Mouse (Mus musculus) R1 (cell line): ENCODE measurements around the gene Epb41l4b.

Source experiments
- DNase-seq: peaks from one replicate; pipeline ENCODE4 v3.0.0-alpha.2; 2018; ENCODE audit warnings: low read depth, low spot score

Gene Epb41l4b

DNA sequence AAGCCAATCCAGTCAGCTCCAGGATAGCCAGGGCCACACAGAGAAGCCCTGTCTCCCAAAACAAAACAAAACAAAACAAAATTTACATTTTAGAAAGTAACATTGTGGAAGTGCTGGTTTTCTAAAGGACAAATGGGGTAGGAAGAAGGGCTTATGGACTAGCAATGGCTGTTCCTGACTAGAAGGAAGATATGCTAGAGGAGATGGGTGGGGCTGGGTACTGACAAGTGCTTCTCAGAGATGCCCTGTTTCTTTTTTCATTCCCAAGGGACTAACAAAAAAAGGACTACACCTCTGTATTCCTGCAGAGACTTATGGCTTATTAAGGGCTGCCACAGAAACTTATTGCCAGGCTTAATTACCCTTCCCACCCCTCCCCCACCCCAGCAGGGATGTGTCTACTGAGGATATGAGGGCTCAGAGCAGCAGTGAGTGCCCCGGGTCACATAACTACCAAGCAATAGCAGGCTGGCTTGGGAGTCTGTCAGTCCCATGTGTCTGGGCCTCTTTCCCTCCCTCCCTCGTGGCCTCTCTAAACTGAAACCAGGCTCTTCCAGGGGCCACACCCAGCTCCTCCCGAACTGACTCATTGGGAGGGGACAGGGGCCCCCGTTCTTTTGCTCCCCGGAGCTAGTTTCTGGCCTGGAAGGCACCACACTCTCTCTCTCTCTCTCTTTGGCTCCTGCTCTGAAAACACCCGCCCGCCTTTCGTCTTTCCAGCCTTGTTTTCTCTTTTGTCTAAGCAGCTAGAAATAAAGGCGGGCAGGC lies 10.0 kb upstream of the Epb41l4b start:
- DNase-seq, result no peak

DNA sequence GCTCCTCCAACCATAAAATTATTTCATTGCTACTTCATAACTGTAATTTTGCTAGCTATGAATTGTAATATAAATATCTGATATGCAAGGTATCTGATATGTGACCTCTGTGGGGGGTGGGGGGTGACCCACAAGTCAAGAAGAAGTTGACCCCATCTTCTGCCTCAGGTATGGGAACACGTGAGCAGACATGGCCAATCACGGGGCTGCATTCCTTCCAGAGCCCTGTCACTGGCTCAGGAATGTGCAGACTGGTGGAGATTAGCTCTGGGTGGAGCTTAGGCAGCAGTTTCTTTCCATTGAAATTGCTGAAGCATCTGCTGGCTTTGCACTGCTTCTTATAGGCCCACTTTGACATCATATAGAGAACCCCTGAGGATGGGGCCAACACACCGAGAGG lies 4.9 kb upstream of the Epb41l4b start:
- DNase-seq, result peak; percentile 63

DNA sequence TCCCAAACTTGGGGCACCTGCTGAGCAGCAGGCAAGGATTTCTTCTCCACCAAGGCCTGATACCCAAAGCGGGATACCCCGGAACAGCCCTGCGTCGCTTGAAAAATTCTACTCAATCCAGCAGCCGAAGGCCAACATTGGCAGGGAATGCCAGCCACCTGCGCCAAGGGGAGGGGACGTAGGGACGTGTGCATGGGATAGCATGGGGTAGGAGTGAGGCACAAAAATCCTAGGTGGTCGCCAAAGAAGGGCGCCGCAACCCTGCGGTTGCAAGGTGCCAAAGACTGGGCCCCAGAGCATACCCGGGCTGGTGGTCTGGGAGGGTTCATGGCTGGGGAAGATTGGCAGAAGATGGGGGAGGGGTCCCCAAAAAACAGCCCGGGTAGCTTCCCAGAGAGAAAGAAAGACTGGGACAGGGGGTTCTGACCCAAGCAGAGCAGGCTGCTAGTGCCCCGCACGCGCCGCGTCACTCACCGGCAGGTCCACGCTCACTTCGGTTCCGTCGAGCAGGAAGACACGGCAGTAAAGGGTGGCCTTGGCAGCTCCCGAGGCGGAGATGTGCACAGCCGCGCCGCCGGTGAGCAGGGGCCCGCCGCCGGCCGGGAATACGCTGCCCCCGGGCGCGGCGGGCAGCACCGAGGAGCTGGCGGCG lies 737 bp downstream of the Epb41l4b start:
- peak; percentile 49 for DNase-seq

DNA sequence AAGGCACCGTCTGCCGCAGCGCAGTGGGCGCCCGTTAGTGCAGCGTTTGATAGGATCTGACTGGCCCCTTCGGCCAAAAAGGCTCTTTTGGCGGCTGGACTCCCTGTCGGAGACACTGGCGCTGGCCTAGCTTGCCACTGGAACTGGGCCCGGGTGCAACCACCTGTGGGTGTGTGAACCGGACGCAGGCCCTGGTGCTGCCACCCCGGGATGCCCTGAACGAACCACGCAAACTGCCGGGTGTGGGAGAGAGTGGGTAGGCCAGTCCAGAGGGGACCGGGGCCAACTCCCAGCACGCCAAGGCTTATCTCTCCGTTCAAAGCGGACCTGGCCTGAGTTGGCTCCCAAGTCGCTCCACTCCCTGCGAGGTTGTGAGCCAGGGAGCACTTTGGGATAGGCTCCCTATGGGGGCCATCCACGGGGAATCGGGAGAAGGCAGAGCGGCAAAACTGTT lies 1.3 kb downstream of the Epb41l4b start:
- no peak for DNase-seq

DNA sequence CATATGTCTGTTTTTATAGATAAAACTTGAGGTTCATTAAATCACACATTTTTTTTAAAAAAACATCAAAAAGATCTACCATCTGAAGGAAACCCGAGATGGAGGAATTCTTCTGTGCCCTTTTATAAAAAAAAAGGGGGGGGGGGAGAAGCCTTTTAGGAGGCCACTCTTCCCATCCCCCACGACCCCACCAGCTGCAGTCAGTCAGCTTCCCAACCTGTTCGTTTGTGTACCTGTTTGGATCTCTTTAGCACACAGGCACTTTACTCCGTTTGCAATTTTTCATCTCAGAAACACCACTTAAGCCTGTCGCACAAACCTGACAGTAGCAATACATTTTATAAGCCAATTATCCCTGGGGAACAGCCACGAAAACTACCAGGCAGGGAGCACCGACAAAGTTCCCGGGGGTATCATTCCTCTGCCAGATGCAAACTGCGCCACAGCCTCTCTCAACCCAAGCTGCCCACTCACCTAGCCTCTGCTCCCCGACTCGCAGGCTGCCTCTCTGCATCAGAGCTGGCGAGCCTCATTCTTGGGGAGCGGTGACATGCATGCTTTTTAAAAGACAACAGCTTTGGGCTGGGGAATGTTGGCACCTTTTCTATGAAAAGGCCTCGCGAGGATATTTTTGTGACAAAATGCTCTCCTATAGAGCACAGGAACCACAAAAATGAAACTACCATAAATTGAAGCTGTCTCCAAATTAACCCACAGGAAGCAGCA lies 2.1 kb downstream of the Epb41l4b start:
- DNase-seq, result no peak

DNA sequence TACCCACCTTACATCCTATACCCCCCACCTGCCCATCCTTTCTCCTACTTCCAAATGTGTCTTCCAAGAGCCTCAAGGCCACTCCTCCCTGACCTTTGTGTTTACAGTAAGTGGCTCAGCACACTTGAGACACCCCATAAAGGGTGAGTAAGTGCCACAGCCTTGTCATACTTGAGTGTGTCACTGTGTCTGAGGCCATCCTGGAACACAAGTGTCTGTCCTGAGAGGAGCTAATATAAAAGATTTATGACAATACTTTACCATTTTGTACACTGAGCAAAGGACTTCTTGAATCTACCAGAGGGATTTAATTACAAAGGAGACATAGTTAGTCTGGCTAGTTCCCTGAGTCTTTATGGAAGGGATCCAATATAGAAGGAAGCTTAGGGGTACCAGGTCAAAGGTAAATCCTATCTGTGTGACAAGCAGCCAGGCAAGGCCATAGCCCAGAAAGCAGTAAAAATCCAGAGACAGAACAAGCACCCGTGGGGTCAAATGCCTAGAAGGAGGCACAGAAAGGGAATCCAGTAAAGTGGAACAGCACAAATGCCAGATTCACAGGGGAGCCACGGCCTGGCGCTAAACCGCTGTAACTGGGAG lies 2.9 kb downstream of the Epb41l4b start:
- DNase-seq, result no peak

DNA sequence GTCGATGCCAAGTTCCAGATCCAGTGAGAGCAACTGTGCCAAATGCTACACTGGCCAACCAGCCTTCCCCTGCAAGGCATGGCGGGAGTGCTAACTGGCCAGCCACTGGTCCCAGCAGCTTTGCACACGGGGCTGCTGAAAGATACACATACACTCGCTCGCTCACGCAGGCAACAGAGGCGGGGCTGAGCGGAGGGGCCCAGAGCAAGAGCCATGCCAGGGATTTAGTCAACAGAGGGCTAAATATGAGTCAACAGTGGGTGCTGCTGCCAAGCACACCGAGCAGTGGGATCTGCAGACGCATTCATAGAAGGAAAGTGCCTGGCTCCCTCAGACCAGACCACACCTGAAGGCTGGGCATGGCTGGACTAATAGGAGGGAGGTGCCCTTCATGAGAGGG lies 3.8 kb downstream of the Epb41l4b start:
- DNase-seq, result no peak

DNA sequence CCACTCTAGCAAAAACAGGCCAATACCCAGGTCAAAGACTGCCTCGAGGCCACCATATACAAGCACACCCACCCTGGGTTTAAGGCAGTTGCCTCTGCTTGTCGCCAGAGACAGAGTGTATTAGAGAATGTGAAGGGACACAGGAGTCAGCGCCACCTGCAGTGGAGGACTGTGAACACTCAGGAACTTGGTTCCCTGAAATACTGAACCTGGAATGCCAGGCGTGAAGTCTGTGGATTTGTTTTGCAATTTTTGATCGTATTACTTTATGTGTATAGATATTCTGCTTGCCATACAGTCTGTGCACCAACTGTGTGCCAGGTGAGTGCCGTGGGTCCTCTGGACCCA lies 5.2 kb downstream of the Epb41l4b start:
- no peak for DNase-seq

DNA sequence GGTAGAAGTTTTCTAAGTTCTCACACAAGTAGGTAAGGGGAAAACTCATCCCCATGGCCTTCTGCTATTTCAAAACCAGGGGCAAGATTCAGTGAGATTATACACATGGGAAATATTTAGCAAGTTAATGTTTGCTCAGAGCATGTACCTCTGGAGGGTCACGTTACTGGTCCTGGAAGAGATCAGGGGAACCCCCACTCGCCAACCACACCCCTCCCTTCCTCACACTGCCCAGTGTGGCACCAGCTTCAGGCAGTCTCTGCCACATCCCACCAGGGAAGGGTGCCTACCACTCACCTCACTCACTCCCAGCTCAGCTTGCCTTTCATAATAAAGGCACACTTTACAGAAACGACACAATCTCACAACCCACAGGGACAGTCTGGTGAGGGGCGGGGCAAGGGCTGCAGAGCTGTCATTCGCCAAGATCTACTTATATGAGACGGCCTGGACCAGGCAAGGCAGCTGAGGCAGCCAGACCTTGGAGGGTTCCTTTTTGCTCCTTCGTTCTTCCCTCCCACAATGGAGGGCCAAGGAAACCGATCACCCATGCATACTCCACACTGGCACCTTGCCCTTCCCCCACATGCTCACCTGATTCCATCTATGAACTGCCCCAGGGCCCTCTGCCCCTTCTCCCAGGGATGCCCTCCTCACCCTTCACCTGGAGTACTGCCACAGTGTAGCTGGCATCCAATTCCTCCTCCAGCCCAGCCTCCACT lies 5.7 kb downstream of the Epb41l4b start:
- DNase-seq, result no peak

DNA sequence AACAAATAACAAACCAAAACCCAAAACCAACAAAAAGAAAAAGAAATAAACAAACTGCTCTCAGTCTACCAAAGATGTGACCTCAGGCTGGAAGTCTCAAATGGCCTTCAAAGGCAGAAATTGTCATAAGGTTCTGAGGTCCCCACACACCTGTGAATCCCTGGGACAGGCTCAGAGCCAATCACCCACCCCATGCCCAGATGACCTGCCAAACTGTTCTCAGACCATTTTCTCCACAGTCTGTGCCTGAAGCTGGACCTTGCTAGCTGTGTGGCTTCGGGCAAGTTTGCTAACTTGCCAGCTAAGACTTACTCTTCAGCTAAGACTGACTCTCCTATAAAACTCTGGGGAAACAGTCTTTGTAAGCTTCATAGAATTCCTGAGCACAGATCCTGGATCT lies 7.8 kb downstream of the Epb41l4b start:
- no peak for DNase-seq

DNA sequence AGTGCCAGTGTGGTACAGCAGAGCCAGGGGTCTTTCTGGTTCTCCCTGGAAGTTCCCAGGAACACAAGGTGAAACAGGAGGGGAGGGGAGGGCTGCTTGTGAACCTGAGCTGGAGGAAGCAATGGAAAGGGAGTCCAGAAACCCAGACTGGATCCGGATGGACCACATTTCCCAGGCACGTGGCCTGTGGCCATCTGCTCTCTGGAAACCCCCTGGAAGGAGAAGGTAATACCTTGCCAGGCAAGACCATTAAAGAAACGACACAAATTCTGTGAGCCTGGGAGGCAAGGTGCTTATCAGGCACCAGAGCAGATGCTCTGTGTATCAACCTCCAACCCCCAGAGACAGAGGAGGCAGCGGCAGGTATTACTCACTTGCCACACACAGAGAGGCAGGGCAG lies 8.7 kb downstream of the Epb41l4b start:
- no peak for DNase-seq

DNA sequence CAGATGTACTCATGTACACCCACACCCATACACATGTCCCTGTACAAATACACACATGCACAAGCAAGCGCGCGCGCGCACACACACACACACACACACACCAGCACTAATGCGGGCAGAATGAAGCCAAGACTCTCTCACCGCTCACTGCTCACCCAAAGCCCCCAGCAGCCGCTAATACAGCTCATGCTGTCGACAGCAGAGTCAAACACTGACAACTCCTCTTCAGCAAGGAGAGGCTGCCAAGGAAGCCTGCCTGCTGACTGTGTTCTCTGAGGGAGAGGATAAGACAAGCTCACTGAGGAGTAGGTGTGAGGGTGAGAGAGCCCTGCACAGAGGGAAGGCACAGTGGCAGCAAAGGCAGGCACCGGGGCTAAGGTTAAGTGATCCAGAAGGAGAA lies 11.4 kb downstream of the Epb41l4b start:
- no peak for DNase-seq

DNA sequence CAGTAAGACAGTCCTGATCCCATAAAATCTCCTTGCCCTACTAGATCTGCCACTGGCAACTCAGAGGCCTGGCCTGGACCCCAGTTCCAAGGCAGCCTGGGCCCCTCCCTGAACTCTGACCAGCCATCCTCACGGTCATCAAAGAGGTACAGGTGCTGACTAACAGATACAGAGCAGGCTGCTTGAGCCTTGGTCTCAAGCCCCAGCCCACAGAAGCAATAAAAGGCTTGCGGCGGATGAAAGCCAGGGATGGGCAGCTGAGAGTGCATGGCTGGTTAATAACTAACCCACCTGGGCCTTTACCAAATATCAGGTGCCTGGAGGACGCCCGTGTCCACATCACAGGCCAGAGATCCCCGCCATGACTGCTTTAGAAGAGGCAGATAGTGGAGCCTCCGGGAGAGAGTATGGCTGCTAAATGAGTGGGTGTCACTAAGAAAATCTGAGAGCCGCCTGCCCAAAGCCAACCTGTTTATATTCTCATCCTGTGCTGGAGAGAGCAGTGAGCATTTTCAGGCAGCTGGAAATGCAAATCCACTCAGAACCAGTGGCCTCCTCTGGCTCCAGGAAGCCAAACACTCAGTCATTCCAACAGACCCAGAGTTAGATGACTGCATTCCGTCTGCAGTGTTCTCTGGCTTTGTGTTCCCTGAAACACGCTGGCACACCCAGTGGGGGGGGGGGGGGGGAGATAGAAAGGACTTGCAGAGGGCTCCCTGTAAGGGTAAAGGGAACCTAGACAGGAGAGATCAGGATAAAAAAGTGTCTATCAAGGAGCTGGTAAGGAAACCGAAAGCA lies 13.3 kb downstream of the Epb41l4b start:
- peak; percentile 56 for DNase-seq

DNA sequence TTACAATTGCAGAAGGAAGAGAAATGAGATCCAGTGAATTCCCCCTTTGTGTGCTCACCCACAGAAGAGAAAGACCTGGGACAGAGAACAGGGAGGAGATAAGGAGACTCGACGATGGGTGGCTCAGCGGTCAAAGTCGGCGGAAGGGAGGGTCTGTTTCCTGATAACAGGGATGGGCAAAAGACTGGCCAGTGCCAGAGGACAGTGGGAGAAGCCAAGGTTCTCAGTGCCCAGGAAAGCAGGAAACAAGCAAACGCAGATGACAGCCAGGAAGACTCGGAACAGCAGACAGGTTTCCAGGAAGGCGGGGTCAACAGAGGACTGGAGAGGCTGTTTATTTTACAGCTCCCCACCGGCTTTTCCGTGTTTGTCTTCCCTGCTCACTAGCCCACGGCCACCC lies 20.2 kb downstream of the Epb41l4b start:
- no peak for DNase-seq

DNA sequence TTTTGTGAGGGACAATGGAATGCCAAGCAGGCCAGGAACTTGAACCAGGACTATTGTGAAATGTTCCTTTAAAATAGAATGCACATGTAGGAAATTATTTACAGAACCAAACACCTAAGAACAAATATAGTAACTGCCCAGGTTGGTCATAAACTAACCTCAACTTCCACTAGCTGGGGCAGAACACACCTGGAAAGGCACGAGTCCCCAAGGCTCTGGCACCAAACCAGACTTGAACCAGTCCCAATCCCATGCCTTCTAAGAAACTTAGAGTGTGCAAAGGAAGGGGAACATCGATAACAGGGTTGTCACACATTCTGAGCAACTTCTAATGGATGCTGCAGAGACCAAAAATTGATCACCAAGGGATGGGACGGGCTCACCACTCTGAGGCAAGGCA lies 21.1 kb downstream of the Epb41l4b start:
- DNase-seq, result no peak

DNA sequence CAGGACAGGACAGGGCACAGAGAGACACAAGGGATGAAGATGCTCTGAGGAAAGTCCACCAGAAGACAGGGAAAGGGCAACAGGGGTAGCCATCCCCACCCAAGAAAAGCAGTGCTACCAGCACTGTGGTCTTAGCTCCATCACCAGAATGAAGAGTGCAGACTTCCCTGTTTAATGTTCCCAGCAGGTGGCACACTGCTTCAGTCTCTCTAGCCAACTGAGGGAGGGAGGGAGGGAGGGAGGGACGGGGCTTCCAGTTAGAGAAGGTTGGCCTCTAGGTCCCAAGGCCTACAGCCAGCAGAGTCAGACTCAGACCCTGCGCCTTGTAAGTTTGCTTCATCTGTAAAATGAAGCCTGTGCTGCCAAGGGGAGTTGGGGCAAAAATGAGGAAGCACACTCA lies 22.7 kb downstream of the Epb41l4b start:
- DNase-seq, result peak; percentile 58

DNA sequence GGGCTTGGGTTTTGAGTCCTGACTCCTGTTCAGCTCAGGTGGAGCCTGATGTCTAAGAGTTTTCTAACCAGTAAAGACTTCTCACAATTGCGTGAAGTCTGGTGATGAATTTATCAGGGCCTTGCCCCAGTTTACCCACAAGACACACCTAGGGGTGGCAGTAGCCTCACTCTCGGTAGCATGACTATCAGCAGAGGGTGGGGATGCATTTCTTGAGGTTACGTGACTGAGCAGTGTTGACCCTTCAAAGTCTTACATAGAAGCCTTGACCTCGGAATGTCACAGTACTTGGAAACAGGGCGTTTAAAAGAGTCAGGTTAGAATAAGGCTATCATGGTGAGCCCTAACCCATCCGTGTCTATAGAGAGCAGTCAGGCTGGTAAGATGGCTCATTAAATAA lies 23.3 kb downstream of the Epb41l4b start:
- no peak for DNase-seq

DNA sequence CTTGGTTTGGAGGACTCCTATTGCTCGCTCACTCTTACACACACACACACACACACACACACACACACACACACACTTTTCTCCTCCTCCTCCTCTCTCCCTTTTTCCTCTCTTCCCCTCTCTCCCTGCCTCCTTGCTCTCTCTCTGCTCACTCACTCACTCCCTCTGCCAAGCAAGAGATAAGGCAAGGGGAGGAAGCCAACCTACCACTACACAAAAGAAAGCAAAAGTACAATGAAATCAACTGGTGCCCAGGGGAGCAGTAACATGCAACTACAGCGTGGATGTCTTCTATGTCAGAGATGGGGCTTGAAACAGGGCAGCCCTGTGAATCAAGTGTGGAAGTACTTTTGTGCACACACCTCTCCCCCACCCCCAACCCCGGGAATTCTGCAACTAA lies 24.4 kb downstream of the Epb41l4b start:
- DNase-seq, result no peak

DNA sequence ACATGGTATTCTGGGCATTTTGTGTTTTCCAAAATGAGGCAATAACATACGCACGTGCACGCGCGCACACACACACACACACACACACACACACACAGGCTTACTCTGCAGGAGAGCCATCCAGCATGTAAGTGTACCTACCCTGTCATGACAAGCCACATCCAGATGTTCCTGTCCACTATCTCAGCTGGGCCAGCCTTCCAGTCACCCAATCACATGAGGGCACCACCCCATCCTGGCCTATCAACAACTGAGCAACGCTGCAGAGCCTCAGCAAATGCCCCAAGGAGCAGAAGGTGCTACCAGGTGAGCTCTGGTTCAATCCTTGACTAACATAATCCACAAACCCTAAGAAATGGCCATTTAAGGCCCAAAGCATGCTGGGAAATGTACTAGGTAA lies 27.0 kb downstream of the Epb41l4b start:
- no peak for DNase-seq

DNA sequence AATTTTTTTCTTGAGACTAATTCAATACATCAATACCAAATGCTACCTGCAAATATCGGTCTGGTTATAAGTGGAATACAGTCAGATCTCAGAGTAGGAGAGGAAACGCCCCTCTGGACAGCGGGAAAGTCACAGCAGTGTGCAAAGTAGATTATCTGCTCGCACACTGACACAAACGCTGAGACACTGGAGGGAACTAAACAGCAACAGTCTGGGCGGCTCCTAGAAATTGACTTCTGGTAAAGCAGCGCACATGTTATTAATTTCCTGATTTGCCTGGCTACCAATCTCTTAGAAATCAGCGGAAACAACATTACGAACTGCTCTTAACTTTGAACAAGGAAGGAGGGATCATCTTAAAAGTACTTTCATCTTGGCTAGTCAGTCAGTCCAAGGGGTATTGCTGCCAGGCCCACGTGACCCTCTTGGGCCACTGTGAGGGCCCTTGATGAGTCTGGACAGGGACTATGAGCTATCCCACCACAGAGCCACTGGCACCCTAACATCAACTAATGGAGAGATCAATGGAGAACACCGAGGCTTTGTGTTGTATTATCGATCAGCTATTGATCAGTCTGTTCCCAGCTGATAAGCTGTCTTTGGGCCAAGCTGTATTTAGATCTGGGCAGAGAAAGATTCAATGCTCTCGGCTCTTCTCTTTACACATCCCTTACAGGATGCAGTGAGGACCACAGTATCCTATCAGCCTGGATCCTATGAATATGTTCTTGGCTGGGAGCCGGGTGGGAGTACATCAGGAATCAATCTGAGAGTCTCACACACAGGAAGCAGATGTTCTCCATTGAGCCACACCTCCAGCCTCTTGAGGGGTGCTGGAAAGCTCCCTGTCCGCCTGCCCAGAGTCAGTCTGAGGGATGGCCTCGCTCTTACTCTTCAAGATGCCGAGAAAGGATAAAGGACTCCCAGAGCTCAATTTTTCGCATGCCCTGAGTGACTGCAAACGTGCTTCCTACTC lies 28.3 kb downstream of the Epb41l4b start:
- DNase-seq, result no peak
